Mouse (Mus musculus) limb, embryonic 11.5 days (tissue): ENCODE results near the gene Khdc3. TPM values are rescaled to one million over a fixed set of nuclear protein-coding genes. Genes with fewer than 3 reads are reported as not detected.
A peak's percentile ranks its signal among the peaks of the same experiment; 100 is the strongest.

Experiments
- ATAC-seq: fragments of 200-750 bp; cut with Nextera tagmentation; 2 replicates; pipeline ENCODE4 v1.8.0; 2017; ENCODE audit warnings: low read depth; ENCODE audit not compliant: insufficient number of reproducible peaks, low FRiP score, low TSS enrichment
- DNase-seq: peaks from one replicate; pipeline ENCODE4 v3.0.0-alpha.2; 2015; ENCODE audit warnings: low spot score
- H3K27ac ChIP-seq: fragments of 300-500 bp; sonication (generic); replicated peaks from 2 replicates; pipeline ENCODE4 v1.5.1; 2014; ENCODE audit warnings: low read depth, mild to moderate bottlenecking, low read length
- H3K27me3 ChIP-seq: fragments of 300-500 bp; sonication (generic); 2 replicates; pipeline ENCODE4 v1.6.1; 2014; ENCODE audit warnings: mild to moderate bottlenecking, low read length, mixed read lengths; ENCODE audit not compliant: control insufficient read depth, insufficient read depth
- H3K36me3 ChIP-seq: fragments of 300-500 bp; sonication (generic); 2 replicates; pipeline ENCODE4 v1.6.1; 2014; ENCODE audit warnings: mild to moderate bottlenecking, low read length, moderate library complexity, mixed read lengths; ENCODE audit not compliant: control insufficient read depth, insufficient read depth
- H3K4me1 ChIP-seq: fragments of 300-500 bp; sonication (generic); 2 replicates; pipeline ENCODE4 v1.6.1; 2014; ENCODE audit warnings: low read length, mixed read lengths; ENCODE audit not compliant: control insufficient read depth, insufficient read depth
- H3K4me2 ChIP-seq: fragments of 300-500 bp; sonication (generic); 2 replicates; pipeline ENCODE4 v1.6.1; 2014; ENCODE audit warnings: low read depth, mild to moderate bottlenecking, moderate library complexity; ENCODE audit not compliant: severe bottlenecking
- H3K4me3 ChIP-seq: fragments of 300-500 bp; sonication (generic); 2 replicates; pipeline ENCODE4 v1.5.1; 2014; ENCODE audit warnings: low read depth, low read length
- H3K9ac ChIP-seq: fragments of 300-500 bp; sonication (generic); 2 replicates; pipeline ENCODE4 v1.6.1; 2014; ENCODE audit warnings: mild to moderate bottlenecking, low read length
- H3K9me3 ChIP-seq: fragments of 300-500 bp; sonication (generic); 2 replicates; pipeline ENCODE4 v1.6.1; 2016; ENCODE audit warnings: low read length; ENCODE audit not compliant: control insufficient read depth
- WGBS: fragments of 180-500 bp; shearing (Covaris S2); extraction: QIAGEN DNeasy Blood & Tissue Kit; methylation state at CpG from one replicate; pipeline ENCODE4 v1.1.7; 2014; 5-methylcytosine and 5-hydroxymethylcytosine counted together
- polyA plus RNA-seq: library from polyadenylated mRNA; unstranded; fragments of >200 nt; fragmentation: Nextera tagmentation; extraction: Ambion mirVana; gene quantifications from 2 replicates; pipeline ENCODE4 v1.2.1, GENCODE M21; 2014

Khdc3 gene
- polyA plus RNA-seq, 1 experiment from 2014 or later: not detected

DNA sequence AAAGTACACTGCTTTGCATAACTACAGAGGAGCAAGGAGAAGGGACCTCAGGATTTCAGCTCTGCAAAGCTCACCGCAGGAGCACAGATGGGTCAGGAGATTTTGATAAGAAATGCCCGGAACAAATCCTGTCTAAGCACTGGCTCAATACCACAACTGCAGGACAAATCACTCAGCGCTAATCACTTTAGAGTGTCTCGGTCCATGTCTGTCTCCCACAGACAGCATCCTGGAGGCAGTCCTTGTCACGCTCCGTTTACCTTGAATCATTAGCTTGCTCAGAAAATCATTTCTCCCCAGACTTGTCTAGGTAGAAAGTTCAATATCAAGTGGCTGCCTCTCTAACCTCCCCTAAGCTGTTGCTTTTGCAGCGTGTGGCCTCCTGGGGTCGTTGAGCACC, 28.2 kb downstream of the Khdc3 start:
- Histone ChIP-seq H3K9me3 (no peaks in the 10 kb centered on the region), H3K27ac (no peak overlapping the region), H3K27me3 (no peaks in the 10 kb centered on the region), H3K4me3 (no peak overlapping the region), H3K9ac (no peak overlapping the region), H3K4me2 (no peak overlapping the region), H3K4me1 (no peaks in the 10 kb centered on the region), H3K36me3 (peaks cover 2% of the 10 kb centered on the region)
- WGBS: 84% methylated on average over 8 of the region's 8 CpGs
- ATAC-seq (no peak), DNase-seq (no peak)

GRCm38 (mm10) chr9:73130529-73130928, 28.9 kb downstream of the Khdc3 start:
- no peaks in the 10 kb centered on the region for H3K27me3 ChIP-seq
- H3K36me3 ChIP-seq: peaks cover 2% of the 10 kb centered on the region
- no peak overlapping the region for H3K27ac ChIP-seq
- no peak overlapping the region for H3K9ac ChIP-seq
- H3K9me3 ChIP-seq: no peaks in the 10 kb centered on the region
- no peak for ATAC-seq
- DNase-seq: no peak
- H3K4me1 ChIP-seq: no peaks in the 10 kb centered on the region
- WGBS: 94% methylated on average over 4 of the region's 4 CpGs
- no peak overlapping the region for H3K4me3 ChIP-seq
- H3K4me2 ChIP-seq: no peak overlapping the region

- ATAC-seq (0 out of 2 replicates have a peak, but pooled peaks have one; percentile 21), DNase-seq (no peak)
- Histone ChIP-seq H3K4me1 (no peaks in the 10 kb centered on the region; the same call in 1 of the 2 replicates), H3K4me2 (no peak overlapping the region), H3K9me3 (no peaks in the 10 kb centered on the region), H3K4me3 (no peak overlapping the region), H3K27ac (no peak overlapping the region), H3K27me3 (no peaks in the 10 kb centered on the region), H3K9ac (no peak overlapping the region), H3K36me3 (no peaks in the 10 kb centered on the region)
- 53% methylated on average over 11 of the region's 11 CpGs for WGBS
These were observed 35.8 kb downstream of the Khdc3 start for GRCm38 (mm10) chr9:73137341-73137886.

Other genes with a start within 250 kb of the Khdc3 start
- gene Pygo1, start 176.2 kb upstream of the Khdc3 start, polyA plus RNA-seq: 11.4 and 12.4 TPM in 2 replicates
- 1.2 and 2.1 TPM in 2 replicates for gene Dyx1c1, start 143.1 kb upstream of the Khdc3 start, polyA plus RNA-seq
- gene Gm44503, start 143.0 kb upstream of the Khdc3 start, polyA plus RNA-seq: 0.47 TPM in 1 of 2 replicates, not detected in the other
- 12.3 and 14.5 TPM in 2 replicates for gene Ccpg1os, start 116.5 kb upstream of the Khdc3 start, polyA plus RNA-seq
- gene Ccpg1, start 116.4 kb upstream of the Khdc3 start, polyA plus RNA-seq: 14.6 and 15.8 TPM in 2 replicates
- gene Pigb, start 61.5 kb upstream of the Khdc3 start, polyA plus RNA-seq: 16.6 and 18.2 TPM in 2 replicates
- 2.5 and 2.6 TPM in 2 replicates for gene Rab27a, start 57.0 kb upstream of the Khdc3 start, polyA plus RNA-seq
- gene Gm20509, start 634 bp downstream of the Khdc3 start, polyA plus RNA-seq: not detected in 2 replicates
- gene Rsl24d1, start 11.6 kb downstream of the Khdc3 start, polyA plus RNA-seq: 168 and 180 TPM in 2 replicates